Mouse (Mus musculus): ENCODE results near the gene Sim2. TPM values are rescaled to one million over a fixed set of nuclear protein-coding genes. Genes with fewer than 3 reads are reported as not detected.
A peak's percentile ranks its signal among the peaks of the same experiment; 100 is the strongest.

The Sim2 gene
- total RNA-seq, 4 experiments from 2014 or later: 15.8 to 18.6 (median 18.4) TPM

DNA sequence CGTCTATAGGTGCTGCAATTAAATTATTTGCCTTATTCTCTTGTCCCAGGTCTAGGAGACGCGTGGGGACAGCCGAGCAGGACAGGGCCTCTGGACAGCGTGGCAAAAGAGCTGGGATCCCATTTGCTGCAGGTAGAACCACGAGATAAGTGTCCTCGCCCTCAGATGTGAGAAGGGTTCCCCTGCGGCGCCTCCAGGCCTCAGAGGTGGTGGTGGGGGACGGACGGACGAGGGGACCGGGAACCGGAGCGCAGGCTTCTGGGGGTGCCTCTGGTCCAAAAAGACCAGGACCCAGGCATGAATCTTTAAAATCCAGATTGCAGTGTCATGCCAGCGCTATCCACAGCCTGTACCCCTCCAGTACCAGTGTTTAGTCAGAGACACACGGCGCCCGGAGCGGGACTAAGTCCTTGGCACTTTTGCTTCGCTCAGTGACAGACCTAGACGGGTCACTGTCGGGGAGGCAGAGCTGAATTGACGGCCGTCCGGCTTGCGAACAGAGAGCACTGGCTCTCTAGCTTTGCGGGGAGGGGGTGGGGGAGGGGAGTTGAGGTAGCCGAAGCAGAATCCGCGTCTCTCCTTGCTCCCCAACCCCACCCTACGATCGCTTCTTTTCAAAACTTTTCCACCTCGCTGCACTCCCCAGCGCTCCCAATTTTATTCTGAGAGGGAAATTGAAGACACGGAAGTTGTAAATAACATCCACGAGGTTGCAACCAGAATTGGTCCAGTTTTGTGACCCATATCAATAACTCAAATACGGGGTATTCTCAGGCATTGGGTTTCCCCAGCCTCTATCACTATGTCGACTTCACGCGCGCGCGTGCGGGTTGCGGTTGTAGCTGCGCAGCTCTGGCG is 9.7 kb downstream of the Sim2 start:
- DNase-seq (ENCODE audit: low spot score in 2 of 2): no peak

- DNase-seq (ENCODE audit: low spot score in 2 of 2): no peak
Observed at GRCm38 (mm10) chr16:94095109-94095822, 10.5 kb downstream of the Sim2 start.

- DNase-seq (ENCODE audit: low spot score in 2 of 2): no peak
Observed at GRCm38 (mm10) chr16:94096479-94096878, 11.7 kb downstream of the Sim2 start.

GRCm38 (mm10) chr16:94097724-94098455 is 13.2 kb downstream of the Sim2 start:
- DNase-seq (ENCODE audit: low spot score in 2 of 2): no peak

DNA sequence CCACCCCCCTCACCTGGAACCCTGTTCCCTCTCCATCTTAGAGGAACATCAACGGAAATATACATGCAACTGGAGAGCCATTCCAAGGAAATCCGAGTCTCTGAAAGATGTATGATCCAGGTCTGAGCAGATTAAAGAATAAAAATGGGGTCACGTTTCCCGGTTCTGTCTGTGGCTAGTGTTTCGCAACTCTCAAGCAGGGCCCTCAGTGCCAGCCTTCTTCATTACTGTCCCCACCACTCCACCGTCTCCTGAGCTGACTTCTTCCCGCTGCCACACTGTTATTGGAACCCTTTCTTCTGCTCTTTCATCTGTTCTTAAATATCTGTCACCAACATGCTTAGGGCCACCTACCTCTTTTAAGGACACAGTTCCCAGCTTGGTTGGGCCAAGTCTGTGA is 28.4 kb downstream of the Sim2 start:
- no peak for DNase-seq (ENCODE audit: low spot score in 2 of 2)

GRCm38 (mm10) chr16:94114693-94115092 is 30.0 kb downstream of the Sim2 start:
- no peak for DNase-seq (ENCODE audit: low spot score in 2 of 2)

GRCm38 (mm10) chr16:94117333-94117732 is 32.6 kb downstream of the Sim2 start:
- DNase-seq (ENCODE audit: low spot score in 2 of 2): no peak

- no peak for DNase-seq (ENCODE audit: low spot score in 2 of 2)
Observed at GRCm38 (mm10) chr16:94118394-94118793, 33.7 kb downstream of the Sim2 start.

- no peak for DNase-seq (ENCODE audit: low spot score in 2 of 2)
Observed at GRCm38 (mm10) chr16:94122347-94122746, 37.6 kb downstream of the Sim2 start.

- peak in 1 of 2 experiments; percentile 17 for DNase-seq (ENCODE audit: low spot score in 2 of 2)
Observed at GRCm38 (mm10) chr16:94123247-94123646, 38.5 kb downstream of the Sim2 start.

- DNase-seq (ENCODE audit: low spot score in 2 of 2): no peak
Observed at GRCm38 (mm10) chr16:94125172-94125981, 40.6 kb downstream of the Sim2 start.

- no peak for DNase-seq (ENCODE audit: low spot score in 2 of 2)
Observed at GRCm38 (mm10) chr16:94126200-94126599, 41.5 kb downstream of the Sim2 start.

GRCm38 (mm10) chr16:94128236-94128835 is 43.6 kb downstream of the Sim2 start:
- DNase-seq (ENCODE audit: low spot score in 2 of 2): no peak

GRCm38 (mm10) chr16:94134218-94134617 is 49.5 kb downstream of the Sim2 start:
- no peak for DNase-seq (ENCODE audit: low spot score in 2 of 2)

GRCm38 (mm10) chr16:94140746-94141145 is 56.0 kb downstream of the Sim2 start:
- DNase-seq (ENCODE audit: low spot score in 2 of 2): no peak

DNA sequence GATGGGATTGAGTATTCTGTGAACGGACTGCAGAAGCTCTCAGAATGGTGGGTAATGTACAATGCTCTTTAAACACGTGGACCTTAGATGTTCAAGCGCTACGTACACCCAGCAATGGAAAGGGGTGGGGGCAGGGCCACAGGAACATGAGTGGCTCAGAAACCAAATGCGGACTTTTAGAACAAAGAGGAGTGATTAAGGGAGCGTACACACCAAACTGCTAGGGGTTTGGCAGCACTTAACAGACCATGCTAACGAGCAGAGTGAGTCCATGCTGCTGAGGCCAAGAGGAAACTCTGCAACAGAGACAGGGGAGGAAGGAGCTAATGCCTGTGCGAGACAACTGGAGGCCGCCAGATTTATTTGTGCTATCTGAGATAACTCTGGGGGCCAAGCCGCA is 58.6 kb downstream of the Sim2 start:
- no peak for DNase-seq (ENCODE audit: low spot score in 2 of 2)

DNA sequence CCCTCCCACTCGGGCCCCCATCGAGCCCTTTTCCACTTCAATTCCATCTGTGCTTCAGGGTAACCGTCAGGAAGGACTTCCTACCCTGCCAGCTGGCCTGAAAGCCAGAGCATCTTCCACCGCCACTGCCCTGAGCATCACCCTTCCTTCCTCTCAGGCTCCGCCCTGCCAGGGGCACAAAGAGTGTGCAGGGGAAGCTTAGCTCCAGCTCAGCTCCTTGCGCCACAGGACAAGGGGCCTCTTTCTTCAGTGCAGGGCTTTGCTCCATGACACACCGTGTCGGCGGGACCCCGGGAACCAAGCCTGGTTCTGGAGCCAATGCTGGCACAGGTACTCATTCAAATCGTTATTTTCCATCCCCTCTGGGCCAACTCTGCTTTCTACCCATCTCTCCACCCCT is 63.4 kb downstream of the Sim2 start:
- DNase-seq (ENCODE audit: low spot score in 2 of 2): no peak

GRCm38 (mm10) chr16:94150125-94151103 is 65.7 kb downstream of the Sim2 start:
- DNase-seq (ENCODE audit: low spot score in 2 of 2): no peak

DNA sequence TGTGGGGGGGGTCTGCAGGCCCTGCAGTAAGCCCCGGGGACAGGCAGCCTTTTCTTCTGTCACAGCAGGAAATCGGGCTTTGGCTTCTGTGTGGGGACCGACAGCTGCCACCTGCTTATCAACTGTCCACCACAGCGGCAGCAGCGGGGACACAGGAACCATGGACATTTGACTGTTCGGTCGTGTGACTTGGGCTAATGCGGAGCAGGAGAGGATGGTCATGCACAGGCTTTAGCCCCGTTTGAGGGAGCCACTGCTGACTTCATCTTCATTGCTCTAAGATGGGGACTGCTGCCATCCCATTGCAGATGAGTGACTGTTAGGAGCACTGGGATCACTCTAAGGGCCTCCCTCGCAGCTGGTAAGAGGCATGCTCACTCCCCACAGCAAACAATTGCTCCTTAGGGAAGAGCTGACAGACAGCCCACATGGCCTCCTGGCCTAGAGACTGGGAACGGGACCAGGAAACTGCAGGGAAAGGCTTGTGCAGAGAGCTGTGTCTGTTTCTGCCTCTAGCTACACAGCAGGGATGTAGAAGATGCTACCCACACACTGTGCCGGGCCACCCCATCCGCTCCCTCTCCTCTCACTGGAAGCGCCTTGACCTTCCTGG is 70.4 kb downstream of the Sim2 start:
- DNase-seq (ENCODE audit: low spot score in 2 of 2): no peak

Measured in gastrocnemius, adult 8-10 months (tissue).